In the genomic region with DNA sequence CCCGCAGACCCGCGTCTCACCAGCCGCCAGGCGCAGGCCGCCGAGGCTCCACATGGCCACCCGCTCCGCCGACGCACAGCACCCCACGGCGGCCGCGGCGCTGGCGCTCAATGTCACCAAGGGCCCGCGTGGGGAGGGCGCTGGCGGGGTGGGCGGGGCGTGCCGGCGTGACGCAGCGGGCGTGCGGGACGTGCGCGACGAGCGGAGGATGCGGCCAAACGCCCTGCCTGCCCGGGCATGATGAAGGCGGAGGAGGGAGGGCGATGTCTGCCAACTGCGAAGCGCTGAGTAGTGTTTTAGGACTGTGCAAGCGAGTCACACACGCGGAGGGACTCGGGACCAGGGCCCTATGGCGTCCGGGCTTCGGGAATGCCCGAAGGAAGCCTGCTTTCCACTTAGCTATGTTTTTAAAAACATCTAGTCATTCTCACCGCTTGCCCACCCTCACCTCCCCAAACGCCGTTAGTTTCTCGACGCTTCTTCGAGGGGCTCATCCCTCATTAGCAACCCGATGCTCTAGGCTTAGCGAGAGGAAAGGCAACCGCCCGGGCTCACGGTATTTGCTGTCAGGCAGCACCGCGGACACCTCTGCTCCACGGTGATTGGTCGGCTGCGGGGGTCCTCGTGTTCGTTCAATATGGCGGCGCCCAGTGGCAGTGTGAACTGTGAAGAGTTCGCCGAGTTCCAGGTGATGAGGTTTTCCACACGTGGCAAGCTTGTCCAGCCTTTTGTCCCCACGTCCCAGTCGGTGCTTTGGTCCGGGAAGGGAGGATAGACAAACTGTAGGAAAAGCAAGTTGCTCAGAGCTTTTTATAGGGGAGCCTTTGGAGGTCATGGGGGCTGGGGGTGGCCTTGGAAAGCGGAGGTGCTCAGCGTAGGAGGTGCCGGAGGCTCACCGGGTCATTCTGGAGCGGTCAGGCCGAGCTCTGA, we compare ENCODE assay signal across 8 mouse cellular contexts. TPM values are rescaled to one million over a fixed set of nuclear protein-coding genes. Genes with fewer than 3 reads are reported as not detected.
DNase-seq lines count a peak whose midpoint lies in the region; ATAC-seq lines count a peak whose summit lies in the region.

A gene (minus strand): TSS at position 145 of the 930 bp plus-strand sequence.
A gene (plus strand): TSS at position 236 of the 930 bp plus-strand sequence.

- ATAC-seq in hindbrain, embryonic 16.5 days: peak; percentile 95

- peak within 1 kb of the TSS; percentile 59 for H3K4me2 ChIP-seq in hindbrain, embryonic 16.5 days (ENCODE audit: low read length)

- H3K36me3 ChIP-seq in hindbrain, embryonic 16.5 days (ENCODE audit: control insufficient read depth, insufficient read depth, low read length): no peaks in the 10 kb centered on the region
- no peaks in the 10 kb centered on the region for H3K36me3 ChIP-seq in macrophage (ENCODE audit: inconsistent target)

- WGBS in hindbrain, embryonic 16.5 days: under 1% methylated on average over 61 of the region's 81 CpGs
- under 1% methylated on average over 69 of the region's 81 CpGs for WGBS in macrophage (ENCODE audit: missing documents)

- DNase-seq in T-cell, adult 2 months (ENCODE audit: low spot score): peak; percentile 91
- DNase-seq in cerebellum, postnatal 36 days: peak; percentile 94 to 95
- DNase-seq in gastrocnemius, adult 18-20 months (ENCODE audit: low spot score): peak; percentile 93
- DNase-seq in left cerebral cortex, adult 18-20 months (ENCODE audit: low spot score in 2 of 2): peak; percentile 90 to 94
- peak; percentile 94 for DNase-seq in right cerebral cortex, adult 18-20 months
- DNase-seq in urinary bladder, postnatal 10 days (ENCODE audit: low spot score): peak; percentile 70

- no peaks in the 10 kb centered on the region for H3K27me3 ChIP-seq in hindbrain, embryonic 16.5 days (replicated peaks; ENCODE audit: control insufficient read depth, insufficient read depth, low read length)

- peak within 1 kb of the TSS; percentile 63 for H3K4me3 ChIP-seq in hindbrain, embryonic 16.5 days (ENCODE audit: low read length)
- H3K4me3 ChIP-seq in macrophage (ENCODE audit: inconsistent target): peak within 1 kb of the TSS; percentile 99

- H3K4me1 ChIP-seq in hindbrain, embryonic 16.5 days (ENCODE audit: control insufficient read depth, insufficient read depth, low read depth, low read length): peaks cover 16% of the 10 kb centered on the region

- no peaks in the 10 kb centered on the region for H3K9me3 ChIP-seq in hindbrain, embryonic 16.5 days (ENCODE audit: control insufficient read depth, low read length)

- peaks cover 70% of the 10 kb centered on the region for H3K79me2 ChIP-seq in macrophage (ENCODE audit: inconsistent target)

- H3K9ac ChIP-seq in hindbrain, embryonic 16.5 days (ENCODE audit: low read depth, low read length): peak within 1 kb of the TSS; percentile 87

- H3K27ac ChIP-seq in hindbrain, embryonic 16.5 days (ENCODE audit: low read depth, low read length): peak within 1 kb of the TSS; percentile 99
- H3K27ac ChIP-seq in macrophage: peak within 1 kb of the TSS; percentile 99

RNA-seq across cellular contexts. Expression of the first gene that starts in this region (rescaled TPM):
- total RNA-seq in gastrocnemius, adult 18-20 months (2021): 100 to 1,000 TPM; 118 to 126 TPM
- polyA plus RNA-seq in hindbrain, embryonic 16.5 days (2015; fragmentation: Nextera tagmentation; extraction: Ambion mirVana): 136 and 144 TPM in 2 replicates
- total RNA-seq in left cerebral cortex, adult 18-20 months (2021): 10 to 100 TPM; 59.5 to 62.8 TPM
- total RNA-seq in macrophage (2018; cell fraction: chromatin; rRNA removed): 10 to 100 TPM in 1 of 26 experiments, 1 to 10 TPM in 9, not detected in 16; 1.4 to 18.5 (median 2.6) TPM
- 10 to 100 TPM; 20.6 to 49.9 (median 33.0) TPM for total RNA-seq in macrophage (2018; cell fraction: cytosol; rRNA removed)
- total RNA-seq in macrophage (2018; cell fraction: nucleus; rRNA removed): 10 to 100 TPM in 2 of 26 experiments, 1 to 10 TPM in 23, not detected in 1; 1.0 to 12.3 (median 4.7) TPM
- 32.0 to 75.1 TPM (median 38.9 TPM) in 3 replicates for polyA plus RNA-seq in macrophage (2018)

RNA-seq across cellular contexts. Expression of the second gene that starts in this region (rescaled TPM):
- total RNA-seq in gastrocnemius, adult 18-20 months (2021): 10 to 100 TPM; 25.4 to 30.2 TPM
- polyA plus RNA-seq in hindbrain, embryonic 16.5 days (2015; fragmentation: Nextera tagmentation; extraction: Ambion mirVana): 29.1 and 29.6 TPM in 2 replicates
- total RNA-seq in left cerebral cortex, adult 18-20 months (2021): 10 to 100 TPM; 13.6 to 15.8 TPM
- total RNA-seq in macrophage (2018; cell fraction: chromatin; rRNA removed): 10 to 100 TPM; 14.2 to 68.3 (median 36.7) TPM
- 10 to 100 TPM; 10.3 to 22.0 (median 16.8) TPM for total RNA-seq in macrophage (2018; cell fraction: cytosol; rRNA removed)
- total RNA-seq in macrophage (2018; cell fraction: nucleus; rRNA removed): 10 to 100 TPM; 11.5 to 54.4 (median 25.0) TPM
- polyA plus RNA-seq in macrophage (2018): 17.7 to 36.1 TPM (median 29.6 TPM) in 3 replicates

Comparison
In these comparisons a context has a peak if more than half of its experiments do, and no peak if none do; other contexts are left out.
1. Peak in every context shown above with its lines: DNase-seq, ATAC-seq, H3K4me3 ChIP-seq and H3K27ac ChIP-seq.